Mouse (Mus musculus): ENCODE data around the gene Grap2. TPM values are rescaled to one million over a fixed set of nuclear protein-coding genes. Genes with fewer than 3 reads are reported as not detected.

Grap2 gene
- 0.94 and 1.3 TPM in 2 replicates for polyA plus RNA-seq (2015; fragmentation: Nextera tagmentation; extraction: Ambion mirVana)

GRCm38 (mm10) chr15:80572291-80572690 is at the start of gene Grap2:
Gene Grap2 (plus strand): TSS chr15:80572594.

DNA sequence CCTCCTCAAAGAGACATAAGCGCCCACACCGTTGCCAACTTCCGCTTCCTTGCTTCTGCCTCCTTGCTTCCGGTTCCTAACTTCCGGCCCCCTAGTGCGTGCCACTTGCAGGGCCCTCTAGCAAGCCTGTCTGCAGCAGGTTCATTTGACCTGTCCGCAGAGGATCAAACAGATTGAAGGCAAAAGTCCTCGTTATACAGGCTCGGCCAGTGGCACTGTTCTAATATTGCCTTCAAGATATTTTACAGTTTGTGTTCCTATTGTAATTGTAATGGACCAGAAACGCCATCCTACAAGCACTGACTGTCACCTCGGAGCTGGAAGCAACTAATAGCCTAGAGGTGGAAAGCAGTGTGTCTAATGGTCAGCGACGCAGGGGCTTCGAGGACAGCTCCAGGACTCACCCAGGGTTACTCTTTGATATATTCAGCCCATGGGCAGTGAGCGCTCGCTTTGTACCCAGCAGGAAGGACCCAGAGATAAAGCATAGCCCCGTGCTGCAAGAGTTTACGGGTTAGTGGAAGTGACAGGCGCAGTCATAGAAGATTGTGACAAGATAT is 7.2 kb upstream of the Grap2 start, which contains the start of gene Enthd1:
Gene Enthd1, minus strand, starts transcription at position 51 of the 560 bp plus-strand sequence.

DNA sequence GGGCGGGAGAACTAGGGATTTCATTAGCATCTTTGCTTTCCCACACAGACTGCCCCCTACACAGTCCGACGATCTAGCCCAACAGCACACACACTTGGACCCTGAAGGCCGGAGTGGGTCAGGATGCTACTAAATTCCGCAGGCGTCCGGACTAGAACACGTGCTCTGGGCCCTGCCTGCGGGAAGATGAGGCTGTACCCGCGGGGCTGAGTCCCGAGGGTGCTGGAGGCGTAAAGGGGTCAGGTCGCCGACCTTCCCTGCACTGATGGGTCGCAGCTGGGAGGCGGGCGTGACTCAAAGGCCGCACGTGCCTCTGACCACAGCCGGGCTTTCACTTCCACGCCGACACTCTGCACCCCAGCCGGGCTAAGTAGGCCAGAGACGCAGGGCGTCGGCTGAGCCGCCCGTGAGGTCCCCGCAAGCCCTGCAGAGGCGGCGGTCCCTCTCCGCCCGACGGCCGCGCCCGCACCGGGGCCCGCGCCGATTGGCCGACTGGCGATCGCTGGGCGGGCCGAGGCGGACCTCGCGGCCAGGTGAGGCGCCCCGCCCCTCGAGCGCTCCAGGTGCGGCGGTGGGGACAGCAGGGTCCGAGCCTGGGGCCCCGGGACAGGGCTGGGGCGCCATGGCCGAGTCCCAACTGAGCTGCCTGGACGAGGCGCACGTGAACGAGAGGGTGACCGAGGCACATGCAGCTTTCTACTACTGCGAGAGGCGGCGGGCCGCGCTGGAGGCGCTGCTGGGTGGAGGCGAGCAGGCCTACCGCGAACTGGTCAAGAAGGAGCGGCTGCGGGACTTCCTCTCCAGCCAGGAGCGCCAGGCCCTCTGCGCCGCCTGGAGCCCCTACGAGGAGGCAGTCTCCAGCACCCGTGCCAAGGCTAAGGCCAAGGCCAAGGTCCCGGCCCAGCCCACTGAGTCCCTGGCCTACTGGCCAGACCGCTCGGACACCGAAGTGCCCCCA is 99.2 kb downstream of the Grap2 start, which contains the start of gene Fam83f:
Gene Fam83f, plus strand, starts transcription at position 553 of the 958 bp plus-strand sequence.

Small RNA genes within 50 kb of the gene (microRNA-seq; reads per million reads assigned to microRNA genes)
- gene Mir6957 (ENCODE audit: borderline replicate concordance, insufficient number of aligned reads), result not detected

Other genes with a start within 250 kb of the Grap2 start
- gene Enthd1, start 7.4 kb upstream of the Grap2 start, polyA plus RNA-seq (2015; fragmentation: Nextera tagmentation; extraction: Ambion mirVana), result not detected in 2 replicates
- gene Fam83f, start 99.3 kb downstream of the Grap2 start, polyA plus RNA-seq (2015; fragmentation: Nextera tagmentation; extraction: Ambion mirVana), result 0.68 and 0.76 TPM in 2 replicates
- gene Tnrc6b, start 138.7 kb downstream of the Grap2 start, polyA plus RNA-seq (2015; fragmentation: Nextera tagmentation; extraction: Ambion mirVana), result 12.4 and 15.2 TPM in 2 replicates